Mouse (Mus musculus): Measurements from ENCODE around the gene Il33.
"Not testable (repeated sequence)": the region's sequence is repeated elsewhere in the genome, so short reads cannot be mapped to it uniquely, and the experiment has no call there.

GRCm38 (mm10) chr19:29944935-29945334 lies 20.0 kb downstream of the Il33 start:
- not testable (repeated sequence) for TF ChIP-seq CTCF (IDR thresholded peaks at IDR 0.05; ENCODE audit: insufficient read depth, low read length); POLR2A (IDR thresholded peaks at IDR 0.05; ENCODE audit: borderline replicate concordance, extremely low read depth, low read depth, low read length)

All from lung, adult 2 months (tissue).